Mouse (Mus musculus): ENCODE data around the gene 1700012A03Rik. TPM values are rescaled to one million over a fixed set of nuclear protein-coding genes. Genes with fewer than 3 reads are reported as not detected.

1700012A03Rik gene
- polyA plus RNA-seq, 1 experiment from 2014 or later, result not detected

DNA sequence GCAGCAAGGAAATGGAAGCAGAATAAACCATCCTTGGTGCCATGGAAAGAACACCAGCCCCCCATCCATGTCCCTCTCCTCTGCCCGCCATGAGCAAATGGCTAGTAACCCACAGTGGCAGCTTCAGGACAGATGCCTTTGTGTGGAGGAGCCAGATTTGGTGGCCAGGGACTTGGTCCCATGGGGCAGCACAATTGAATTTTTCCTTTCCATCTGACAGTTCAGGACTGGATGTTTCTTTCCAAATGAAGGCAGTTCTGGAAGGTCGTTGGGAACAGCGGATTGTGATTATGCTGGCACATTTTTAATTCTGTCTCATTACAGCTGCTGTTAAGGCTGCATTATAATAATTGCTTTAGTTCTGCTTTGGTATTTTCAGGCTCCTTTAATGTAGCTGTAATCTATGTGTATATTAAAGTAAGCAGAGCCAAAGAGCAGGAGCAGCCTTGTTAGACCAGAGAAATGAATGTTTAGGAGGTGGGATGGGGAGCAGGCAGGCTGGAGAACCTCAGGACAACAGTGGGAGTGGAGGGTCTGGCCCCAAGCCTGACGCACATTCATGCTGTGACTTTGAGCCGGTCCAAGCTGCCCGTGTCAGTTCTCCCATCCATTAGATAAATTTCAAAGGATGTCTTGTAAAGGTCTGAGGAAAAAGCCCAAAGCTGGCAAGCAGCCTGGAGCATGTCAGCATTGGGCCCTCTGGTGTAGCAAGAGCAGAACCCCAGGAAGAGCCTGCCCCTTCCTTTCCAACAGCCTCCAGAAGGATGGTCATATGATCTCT, 2.3 kb downstream of the 1700012A03Rik start:
- Histone ChIP-seq H3K27ac (no peak overlapping the region), H3K36me3 (ENCODE audit: inconsistent target) (no peaks in the 10 kb centered on the region), H3K4me3 (ENCODE audit: inconsistent target) (no peak overlapping the region), H3K79me2 (ENCODE audit: inconsistent target) (no peaks in the 10 kb centered on the region)
- WGBS (ENCODE audit: missing documents), result 90% methylated on average over 6 of the region's 6 CpGs

DNA sequence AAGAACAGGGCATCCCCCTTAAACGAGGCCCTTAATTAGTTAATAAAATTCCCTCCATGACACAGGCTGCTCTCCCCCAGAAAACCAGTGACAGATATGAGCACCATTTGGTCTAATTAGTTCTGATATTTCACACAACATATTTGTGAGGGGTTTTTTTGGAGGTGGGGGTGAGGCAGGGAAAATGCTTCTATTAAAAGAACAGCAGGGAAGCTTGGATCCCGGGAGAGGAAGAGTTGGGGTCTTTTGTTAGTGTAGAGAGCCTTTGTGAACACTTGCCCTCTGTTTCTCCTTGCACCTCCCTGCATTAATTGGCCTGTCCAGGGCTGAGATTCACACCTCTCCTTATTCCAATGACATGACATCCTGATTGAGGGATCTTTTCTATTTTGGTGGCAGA, 6.5 kb downstream of the 1700012A03Rik start:
- WGBS (ENCODE audit: missing documents), result 55% methylated on average over 2 of the region's 2 CpGs
- Histone ChIP-seq H3K27ac (no peak overlapping the region), H3K36me3 (ENCODE audit: inconsistent target) (no peaks in the 10 kb centered on the region), H3K79me2 (ENCODE audit: inconsistent target) (no peaks in the 10 kb centered on the region), H3K4me3 (ENCODE audit: inconsistent target) (no peak overlapping the region)

DNA sequence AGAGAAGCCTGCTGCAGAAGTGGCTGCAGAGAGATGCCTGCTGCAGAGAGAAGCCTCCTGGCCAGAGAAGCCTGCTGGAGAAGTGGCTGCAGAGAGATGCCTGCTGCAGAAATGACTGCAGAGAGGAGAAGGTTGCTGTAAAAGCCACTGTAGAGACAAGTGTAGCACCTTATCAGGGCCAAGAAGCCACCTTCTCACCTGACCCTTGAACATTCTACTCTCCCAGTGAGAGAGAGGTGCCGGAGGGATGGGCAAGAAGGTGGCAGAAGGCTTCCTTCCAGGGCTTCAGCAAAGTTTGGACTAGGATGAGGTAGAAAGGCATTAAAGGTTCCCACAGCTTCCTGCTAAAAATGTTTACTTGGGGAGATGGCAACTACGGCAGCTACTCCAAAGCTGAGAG, 8.5 kb downstream of the 1700012A03Rik start:
- 100% methylated on average over 2 of the region's 2 CpGs for WGBS (ENCODE audit: missing documents)
- H3K79me2 ChIP-seq (ENCODE audit: inconsistent target), result no peaks in the 10 kb centered on the region
- H3K4me3 ChIP-seq (ENCODE audit: inconsistent target), result no peak overlapping the region
- no peaks in the 10 kb centered on the region for H3K36me3 ChIP-seq (ENCODE audit: inconsistent target)
- no peak overlapping the region for H3K27ac ChIP-seq

DNA sequence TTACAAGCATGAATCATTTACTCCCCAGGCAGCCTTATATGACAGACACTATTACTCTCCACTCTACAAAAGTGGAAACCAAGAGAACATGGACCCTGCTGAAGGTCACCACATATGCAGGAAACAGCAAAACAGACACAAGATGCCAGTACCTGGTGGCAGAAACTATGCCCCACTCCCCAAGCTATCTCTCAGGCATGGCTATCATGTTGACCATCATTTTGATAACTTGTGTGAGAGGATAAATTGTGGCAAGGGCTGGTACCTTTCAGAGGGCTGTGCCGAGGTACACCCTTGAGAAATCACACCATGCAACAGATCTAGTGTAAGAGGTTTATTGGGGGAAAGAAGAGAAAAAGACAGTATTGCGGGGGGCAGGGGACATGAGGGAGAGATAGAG, 10.6 kb downstream of the 1700012A03Rik start:
- Histone ChIP-seq H3K27ac (no peak overlapping the region), H3K36me3 (ENCODE audit: inconsistent target) (no peaks in the 10 kb centered on the region), H3K4me3 (ENCODE audit: inconsistent target) (no peak overlapping the region), H3K79me2 (ENCODE audit: inconsistent target) (no peaks in the 10 kb centered on the region)
- 71% methylated on average over 2 of the region's 2 CpGs for WGBS (ENCODE audit: missing documents)

DNA sequence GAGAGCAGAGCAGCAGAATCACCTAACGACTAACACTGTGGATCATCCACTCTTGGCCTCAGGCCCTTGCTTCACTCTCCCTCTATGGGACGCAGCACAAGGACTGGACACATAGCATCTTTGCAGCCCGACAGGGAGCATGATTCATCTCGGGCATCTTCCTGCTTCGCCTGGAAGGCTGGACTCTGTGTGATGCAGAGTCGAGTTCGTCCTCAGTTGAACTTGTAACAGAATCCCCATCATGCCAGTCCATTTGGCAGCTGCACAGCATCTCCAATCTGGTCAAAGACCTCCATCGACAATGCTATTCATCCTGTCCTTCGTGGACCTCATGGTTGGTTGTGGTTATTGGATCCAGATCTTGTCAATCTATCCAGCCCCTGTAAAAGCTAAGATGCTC, 11.2 kb downstream of the 1700012A03Rik start:
- no peaks in the 10 kb centered on the region for H3K36me3 ChIP-seq (ENCODE audit: inconsistent target)
- 93% methylated on average over 9 of the region's 9 CpGs for WGBS (ENCODE audit: missing documents)
- H3K27ac ChIP-seq, result no peak overlapping the region
- no peak overlapping the region for H3K4me3 ChIP-seq (ENCODE audit: inconsistent target)
- H3K79me2 ChIP-seq (ENCODE audit: inconsistent target), result no peaks in the 10 kb centered on the region

DNA sequence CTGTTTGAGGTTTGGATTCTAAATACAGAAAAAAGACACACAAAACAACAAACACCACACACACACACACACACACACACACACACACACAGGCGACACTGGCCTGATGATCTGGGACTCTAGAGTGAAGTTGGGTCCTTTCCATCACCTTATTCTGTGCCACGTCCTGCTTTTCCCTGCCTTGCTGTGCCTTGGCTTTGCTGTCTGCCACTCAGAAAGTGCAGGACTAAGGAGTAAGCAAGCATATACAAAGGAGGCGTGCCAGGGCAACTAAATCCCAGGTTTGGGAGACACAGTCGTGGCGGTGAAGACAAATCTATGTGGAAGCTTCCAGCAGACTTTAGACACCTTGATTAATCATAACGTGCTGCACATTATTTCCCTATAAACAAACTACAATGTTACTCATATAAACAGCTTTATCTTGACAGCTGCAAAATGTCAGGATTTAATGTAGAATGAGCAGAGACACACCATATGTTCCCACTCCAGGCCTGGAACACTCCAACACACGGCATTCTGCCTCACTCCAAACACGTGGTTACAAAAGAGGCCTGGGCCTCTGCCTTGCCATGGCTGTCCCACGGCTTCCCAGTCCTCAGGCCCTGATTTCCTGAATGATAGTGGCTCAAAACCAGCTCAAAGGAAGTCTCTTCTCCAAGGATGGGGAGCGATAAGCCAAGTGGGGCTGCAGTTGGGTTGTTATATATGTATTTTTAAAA, 15.9 kb downstream of the 1700012A03Rik start:
- WGBS (ENCODE audit: missing documents), result 90% methylated on average over 10 of the region's 10 CpGs

DNA sequence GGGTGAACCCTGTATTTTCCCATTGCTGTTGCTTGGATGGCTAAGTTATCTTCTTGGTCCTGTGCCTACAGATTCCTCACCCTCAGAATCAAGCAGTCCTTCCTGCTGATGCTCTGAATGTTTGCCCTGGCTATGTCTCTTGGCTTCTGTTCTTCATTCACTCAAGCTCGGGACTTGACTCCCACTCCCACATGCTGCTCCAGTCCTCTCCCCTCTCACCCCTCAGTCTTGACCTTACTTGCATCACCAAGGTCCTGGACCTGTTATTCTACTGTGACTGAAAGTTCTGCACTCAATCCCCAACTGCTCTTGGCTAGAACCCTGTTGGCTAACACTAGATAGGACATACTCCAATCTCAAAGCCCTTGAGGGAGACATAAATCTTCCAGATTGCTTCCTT, 22.1 kb downstream of the 1700012A03Rik start:
- no peaks in the 10 kb centered on the region for H3K36me3 ChIP-seq (ENCODE audit: inconsistent target)
- H3K79me2 ChIP-seq (ENCODE audit: inconsistent target), result no peaks in the 10 kb centered on the region
- no peak overlapping the region for H3K4me3 ChIP-seq (ENCODE audit: inconsistent target)
- H3K27ac ChIP-seq, result no peak overlapping the region
- 75% methylated on average over 1 of the region's 1 CpGs for WGBS (ENCODE audit: missing documents)

More for the DNA sequence above, 15.9 kb downstream of the 1700012A03Rik start:
- Histone ChIP-seq H3K27ac (no peak overlapping the region), H3K36me3 (ENCODE audit: inconsistent target) (no peaks in the 10 kb centered on the region), H3K79me2 (ENCODE audit: inconsistent target) (no peaks in the 10 kb centered on the region), H3K4me3 (ENCODE audit: inconsistent target) (no peak overlapping the region)

DNA sequence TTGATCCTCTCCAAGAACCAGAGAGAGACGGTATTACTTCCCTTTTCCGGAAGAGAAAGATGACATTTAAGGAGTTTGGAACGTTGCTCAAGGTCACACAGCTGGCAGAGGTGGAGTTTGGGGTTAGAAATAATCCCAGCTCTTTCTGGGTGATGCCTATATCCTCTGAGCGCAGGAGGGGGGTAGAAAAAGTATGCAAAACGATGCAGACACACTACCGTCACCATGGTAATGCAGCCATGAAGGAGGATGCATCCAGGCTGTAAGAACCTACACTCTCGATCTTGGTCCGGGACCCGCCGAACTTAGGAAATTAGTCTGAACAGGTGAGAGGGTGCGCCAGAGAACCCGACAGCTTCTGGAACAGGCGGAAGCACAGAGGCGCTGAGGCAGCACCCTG, 43.3 kb downstream of the 1700012A03Rik start:
- Histone ChIP-seq H3K36me3 (ENCODE audit: inconsistent target) (no peaks in the 10 kb centered on the region), H3K4me3 (ENCODE audit: inconsistent target) (no peak overlapping the region), H3K27ac (no peak overlapping the region), H3K79me2 (ENCODE audit: inconsistent target) (no peaks in the 10 kb centered on the region)
- WGBS (ENCODE audit: missing documents), result 90% methylated on average over 8 of the region's 14 CpGs

DNA sequence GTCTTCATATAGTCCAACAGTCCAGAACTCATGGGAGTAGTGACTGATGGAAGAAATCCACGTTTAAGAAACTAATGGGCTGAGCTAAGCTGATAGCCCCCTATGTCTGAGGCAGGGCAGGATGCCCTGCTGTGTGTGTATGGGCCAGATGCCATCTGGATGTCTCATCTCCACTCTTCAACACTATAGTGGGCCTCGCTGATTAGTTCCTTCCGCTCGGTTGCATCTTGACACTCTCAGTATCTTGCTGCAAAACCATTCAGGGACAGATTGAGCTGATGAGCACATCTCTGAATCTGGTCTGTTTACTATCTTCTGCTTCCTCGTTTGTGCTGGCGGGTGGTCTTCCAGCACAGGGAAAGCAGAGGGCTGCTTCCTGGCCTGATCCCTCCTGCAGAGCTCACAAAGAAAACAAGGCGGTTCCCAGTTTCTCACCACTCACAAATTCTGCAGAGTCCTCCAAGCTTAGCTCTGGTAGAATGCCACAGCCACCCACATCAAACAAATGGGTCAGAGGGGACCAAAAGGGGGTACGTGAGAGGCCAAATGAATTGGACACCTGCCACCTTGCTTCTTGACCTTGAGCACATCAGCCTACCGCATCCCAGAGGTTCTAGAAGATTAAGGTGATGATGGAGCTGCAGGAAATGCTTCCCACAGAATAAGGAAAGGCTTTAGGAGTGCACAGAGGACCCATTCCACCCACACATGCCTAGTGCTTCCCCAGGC, 55.7 kb downstream of the 1700012A03Rik start:
- no peaks in the 10 kb centered on the region for H3K36me3 ChIP-seq (ENCODE audit: inconsistent target)
- no peak overlapping the region for H3K27ac ChIP-seq
- no peak overlapping the region for H3K4me3 ChIP-seq (ENCODE audit: inconsistent target)
- WGBS (ENCODE audit: missing documents), result 88% methylated on average over 9 of the region's 9 CpGs
- no peaks in the 10 kb centered on the region for H3K79me2 ChIP-seq (ENCODE audit: inconsistent target)
